Mouse (Mus musculus) gastrocnemius, postnatal 25 days (tissue): ENCODE measurements around the gene Chgb. TPM values are rescaled to one million over a fixed set of nuclear protein-coding genes. Genes with fewer than 3 reads are reported as not detected.

ENCODE experiments used
- total RNA-seq, 2 experiments: library from RNA; stranded (reverse); gene quantifications; 1 replicate in 1 of 2; 2 replicates in 1 of 2; pipeline ENCODE4 v1.2.3; 2021

Chgb gene
- total RNA-seq, 2 experiments from 2014 or later = 0.10 to 0.21 TPM

Other genes starting within 250 kb of the Chgb start
- gene Gpcpd1, start 193.5 kb upstream of the Chgb start, total RNA-seq = 100 to 1,000 TPM; 110 to 147 TPM
- 1 to 10 TPM; 5.0 TPM for gene Shld1, start 94.3 kb upstream of the Chgb start, total RNA-seq
- gene Trmt6, start 34.8 kb downstream of the Chgb start, total RNA-seq = 1 to 10 TPM; 5.4 to 5.7 TPM
- 1 to 10 TPM; 1.2 to 1.6 TPM for gene Mcm8, start 34.9 kb downstream of the Chgb start, total RNA-seq
- 10 to 100 TPM; 11.9 to 13.9 TPM for gene Crls1, start 65.4 kb downstream of the Chgb start, total RNA-seq
- gene Lrrn4, start 99.6 kb downstream of the Chgb start, total RNA-seq = not detected
- not detected for gene Fermt1, start 164.6 kb downstream of the Chgb start, total RNA-seq